Mouse (Mus musculus): ENCODE measurements at regions not wholly inside any gene's neighbourhood (a gene's known extent, or its start where the extent isn't known, plus 50 kb on each side); places are given as distances from the start of the nearest gene placed in this dataset.

DNA sequence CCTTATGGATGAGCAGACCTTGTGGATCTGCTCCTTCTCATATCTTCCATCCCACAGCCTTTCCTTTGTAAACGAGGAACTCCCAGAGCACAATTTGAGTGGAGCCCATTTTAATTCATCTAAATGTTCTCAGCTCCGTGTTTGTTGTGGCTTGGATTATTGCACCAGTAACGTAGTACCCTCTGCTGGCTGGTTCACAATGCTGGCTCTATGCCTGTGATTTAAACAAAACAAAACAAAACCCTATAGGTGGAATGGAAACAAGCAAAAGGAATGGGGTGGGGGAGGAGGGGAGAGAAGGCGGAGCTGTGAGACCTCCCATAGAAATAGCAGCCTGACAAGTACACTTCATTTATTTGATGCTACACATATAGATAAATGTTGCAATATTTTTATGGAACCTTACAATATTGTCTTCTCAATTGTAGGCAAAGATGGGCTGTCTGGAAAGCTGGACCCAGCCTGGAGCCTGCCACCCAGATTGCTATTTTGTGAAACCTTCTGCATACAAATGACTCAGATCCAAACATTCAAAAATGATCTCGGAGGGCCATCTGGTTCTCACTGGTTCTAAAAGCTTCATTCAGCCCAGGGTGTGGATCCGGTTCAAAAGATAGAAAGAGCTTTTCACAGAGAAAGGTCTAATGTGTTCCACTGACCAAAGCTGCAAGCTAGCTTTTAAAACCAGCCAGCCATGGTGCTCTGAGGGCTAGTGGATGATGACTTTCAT, 230.3 kb upstream of the Ubash3b start:
- no peak for DNase-seq (ENCODE audit: low read depth, low spot score)

DNA sequence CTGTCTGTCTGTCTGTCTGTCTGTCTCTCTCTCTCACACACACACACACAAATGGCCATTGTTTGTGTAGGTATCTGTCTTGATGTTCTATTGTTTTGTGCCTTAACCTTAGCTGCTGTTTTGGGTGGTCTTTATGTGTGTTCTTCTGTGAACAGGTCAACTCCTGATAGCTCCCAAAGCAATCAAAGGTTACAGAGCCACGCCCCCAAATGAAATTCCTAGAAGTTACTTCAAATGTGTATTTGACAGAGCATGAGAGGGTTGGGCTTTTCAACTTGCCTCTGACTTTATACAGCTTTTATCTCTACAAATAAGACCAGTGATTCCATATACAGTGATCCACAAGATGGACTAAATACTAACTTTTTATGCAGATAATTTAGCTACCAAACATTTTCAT, 217.8 kb upstream of the Ubash3b start:
- DNase-seq (ENCODE audit: low read depth, low spot score), result no peak

DNA sequence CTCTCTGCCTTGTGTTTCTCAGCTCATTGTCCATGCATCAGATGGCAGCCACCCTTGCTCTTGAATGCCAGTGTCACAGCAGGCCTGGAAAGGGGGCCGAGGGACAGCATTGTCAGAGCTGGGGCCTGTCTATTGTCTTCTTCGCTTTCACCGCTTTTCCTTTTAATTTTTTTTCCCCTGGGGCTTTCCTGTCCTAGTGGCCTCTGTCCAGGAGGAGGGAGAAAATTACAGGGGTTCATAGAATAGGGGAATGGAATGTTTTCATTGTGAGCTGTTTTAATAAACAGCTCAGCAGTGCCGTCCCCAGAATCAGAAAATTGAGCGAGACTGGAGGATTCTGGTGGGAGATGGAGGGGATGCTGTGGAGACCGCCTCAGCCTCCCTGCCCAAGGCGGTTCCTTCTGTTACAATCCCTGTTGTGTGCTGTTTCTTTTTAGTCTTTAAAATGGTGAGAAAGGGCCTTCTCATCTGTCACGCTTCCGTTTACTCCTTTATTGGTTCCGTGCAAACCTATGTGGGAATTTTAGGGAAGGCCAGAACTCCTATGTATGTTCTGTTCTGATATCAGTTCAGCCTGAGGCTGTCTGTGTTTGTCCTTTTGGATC, 217.2 kb upstream of the Ubash3b start:
- DNase-seq (ENCODE audit: low read depth, low spot score), result no peak

DNA sequence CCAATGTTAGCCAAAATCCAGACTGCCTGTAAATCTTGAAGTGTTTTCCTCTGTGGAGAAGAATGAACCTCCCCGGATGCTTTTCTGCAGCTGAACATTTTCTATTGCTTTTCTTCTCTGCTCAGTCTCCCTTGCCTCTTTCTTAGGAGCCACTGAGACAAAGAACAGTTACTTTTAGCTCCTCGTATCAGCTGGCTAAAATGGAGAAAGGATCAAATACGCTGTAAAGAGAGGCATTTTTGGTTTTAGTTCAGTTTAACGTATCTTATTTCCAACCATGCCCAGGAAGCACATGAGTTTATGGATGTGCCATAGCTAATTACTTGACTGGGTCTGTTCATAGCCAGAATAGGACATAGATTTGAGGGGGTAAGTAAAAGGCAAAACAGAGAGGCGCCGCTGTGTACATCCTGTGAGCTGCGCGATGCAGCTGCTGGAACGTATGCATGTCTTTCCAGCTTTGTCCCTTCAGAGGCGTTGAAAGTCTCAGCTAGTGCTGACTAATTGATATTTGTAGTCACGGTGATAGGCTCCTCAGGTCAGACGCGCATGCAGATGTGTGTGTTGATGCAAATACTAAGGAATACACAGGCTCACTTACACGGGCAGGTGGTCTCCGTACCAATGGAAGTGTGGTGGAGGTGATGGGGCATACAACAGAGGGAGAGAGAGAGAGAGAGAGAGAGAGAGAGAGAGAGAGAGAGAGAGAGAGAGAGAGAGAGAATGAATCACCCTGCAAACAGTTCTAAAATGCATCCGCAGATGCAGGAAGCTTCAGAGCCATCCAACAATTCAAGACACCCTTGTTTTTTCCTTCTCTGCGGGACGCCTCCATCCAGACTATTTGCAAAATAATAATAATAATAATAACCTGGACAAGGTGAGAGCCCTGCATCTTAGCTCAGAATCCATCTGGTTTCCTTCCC, 216.5 kb upstream of the Ubash3b start:
- no peak for DNase-seq (ENCODE audit: low read depth, low spot score)

DNA sequence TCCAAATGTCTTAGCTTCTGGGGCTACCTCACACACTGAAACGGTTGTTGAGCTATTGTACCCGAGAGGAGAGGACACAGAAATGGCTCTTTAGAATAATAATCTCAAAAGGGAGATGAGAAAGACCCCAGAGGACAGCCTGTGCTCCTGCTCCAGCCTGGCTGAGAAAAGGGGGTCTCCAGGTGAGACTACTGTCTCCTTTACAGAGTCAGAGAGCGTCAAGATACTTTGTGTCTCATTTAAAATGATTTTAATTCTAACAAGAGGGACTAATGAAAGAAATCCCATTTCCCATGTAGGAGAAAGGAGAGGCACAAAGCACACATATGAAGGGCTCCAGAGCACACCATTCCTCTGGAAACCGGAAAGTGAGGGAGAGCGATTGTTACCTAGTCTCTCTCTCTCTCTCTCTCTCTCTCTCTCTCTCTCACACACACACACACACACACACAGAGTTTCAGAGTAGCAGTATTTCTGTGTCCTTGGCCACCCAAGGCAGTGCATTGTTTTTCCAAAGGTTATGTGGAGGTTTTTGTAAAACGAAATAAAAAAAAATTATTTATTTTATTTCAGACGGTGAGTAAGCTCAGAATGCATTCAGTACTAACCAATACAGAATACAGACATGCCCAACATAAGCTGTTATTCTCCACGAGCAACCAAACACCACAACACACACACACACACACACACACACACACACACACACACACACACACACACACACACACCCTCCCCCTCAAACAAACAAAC, 215.6 kb upstream of the Ubash3b start:
- no peak for DNase-seq (ENCODE audit: low read depth, low spot score)

DNA sequence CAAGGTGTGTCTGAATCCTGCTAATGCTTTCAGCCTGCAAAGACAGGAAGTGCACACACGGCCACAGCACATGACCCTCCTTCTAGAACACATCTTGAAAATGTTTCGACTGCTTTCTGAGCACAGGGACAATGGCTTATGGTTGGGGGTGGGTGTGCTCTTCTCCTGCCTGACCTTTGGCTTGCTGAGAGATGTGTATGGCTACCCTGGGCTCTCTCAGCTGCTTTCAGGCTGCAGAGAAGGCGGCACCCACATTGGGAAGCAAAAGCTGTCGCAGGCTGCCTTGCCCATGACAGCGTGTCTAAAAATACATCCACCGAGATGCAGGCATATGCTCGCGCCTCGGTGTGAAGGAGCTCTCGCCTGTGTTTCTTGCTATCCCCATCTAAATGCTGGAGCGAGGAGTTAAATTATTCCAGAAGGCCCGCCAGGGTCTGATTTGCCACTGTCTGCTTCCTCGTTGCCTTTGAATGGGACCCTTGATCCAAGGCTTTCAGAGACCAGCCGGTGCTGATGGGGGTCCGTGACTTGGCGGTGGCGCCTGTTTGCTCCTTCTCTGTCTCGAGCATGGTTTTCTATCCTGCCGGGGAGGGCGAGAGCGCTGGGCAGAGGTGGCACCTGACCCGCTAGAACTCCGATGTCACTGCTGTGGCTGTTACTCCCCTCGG, 214.6 kb upstream of the Ubash3b start:
- peak; percentile 53 for DNase-seq (ENCODE audit: low read depth, low spot score)

DNA sequence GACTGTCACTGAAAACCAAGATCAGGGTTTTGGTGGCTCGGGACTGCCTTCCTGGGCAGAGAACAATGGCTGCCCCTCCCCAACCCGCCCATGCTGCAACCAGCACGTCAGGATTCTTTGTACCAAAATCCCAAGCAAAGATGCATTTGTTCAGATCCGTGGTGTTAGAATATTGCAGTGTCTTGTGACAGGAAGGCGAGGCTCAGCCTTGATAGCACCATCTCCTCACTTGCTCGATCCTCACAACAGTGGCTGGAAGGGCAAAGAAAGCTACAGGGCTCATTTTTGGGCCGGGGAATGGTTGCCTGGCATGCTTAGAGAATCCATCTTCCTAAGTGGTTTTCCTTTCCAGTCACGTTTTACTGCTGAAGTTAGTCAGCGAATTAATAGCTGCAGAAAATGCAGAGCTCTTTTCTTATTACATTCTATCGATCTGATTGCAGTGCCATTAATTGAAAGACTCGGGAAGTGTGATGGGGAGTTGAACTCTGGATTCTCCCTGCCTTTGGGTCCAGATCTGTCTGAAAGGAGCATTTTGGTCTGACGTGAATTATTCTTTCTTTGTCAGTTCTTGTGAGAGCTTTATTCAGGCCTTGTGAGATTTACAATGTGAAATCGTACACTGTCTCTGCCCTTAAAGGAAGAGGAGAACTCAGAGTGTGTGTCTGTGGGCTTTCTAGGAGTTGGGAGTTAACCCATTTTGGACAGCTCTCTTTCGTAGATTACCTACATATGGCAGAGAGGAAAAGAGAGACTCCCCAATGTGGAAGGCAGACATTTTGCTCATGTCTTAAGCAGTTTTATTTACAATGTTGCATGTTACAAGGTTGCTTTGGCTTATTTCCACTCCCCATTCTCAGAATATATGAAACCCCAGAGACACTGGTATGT, 213.3 kb upstream of the Ubash3b start:
- no peak for DNase-seq (ENCODE audit: low read depth, low spot score)

DNA sequence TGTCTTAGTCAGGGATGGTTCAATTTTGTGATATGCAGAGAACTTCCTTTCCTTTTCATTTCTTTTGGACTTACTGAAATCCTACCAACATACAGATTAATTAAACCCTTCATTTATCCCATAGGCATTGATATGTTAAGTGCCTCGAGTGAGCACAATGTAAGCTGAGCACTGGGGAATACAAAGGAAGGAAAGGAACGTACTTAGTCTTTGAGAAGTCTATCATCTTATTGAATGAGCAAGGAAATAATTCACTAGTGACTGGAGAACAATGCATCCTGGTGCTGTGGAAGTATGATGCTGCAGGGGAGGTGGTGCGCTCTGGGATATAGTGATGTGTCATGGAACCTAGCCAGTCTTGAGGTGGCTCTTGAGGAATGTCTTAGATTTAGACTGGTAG, 204.9 kb upstream of the Ubash3b start:
- DNase-seq (ENCODE audit: low read depth, low spot score), result no peak

DNA sequence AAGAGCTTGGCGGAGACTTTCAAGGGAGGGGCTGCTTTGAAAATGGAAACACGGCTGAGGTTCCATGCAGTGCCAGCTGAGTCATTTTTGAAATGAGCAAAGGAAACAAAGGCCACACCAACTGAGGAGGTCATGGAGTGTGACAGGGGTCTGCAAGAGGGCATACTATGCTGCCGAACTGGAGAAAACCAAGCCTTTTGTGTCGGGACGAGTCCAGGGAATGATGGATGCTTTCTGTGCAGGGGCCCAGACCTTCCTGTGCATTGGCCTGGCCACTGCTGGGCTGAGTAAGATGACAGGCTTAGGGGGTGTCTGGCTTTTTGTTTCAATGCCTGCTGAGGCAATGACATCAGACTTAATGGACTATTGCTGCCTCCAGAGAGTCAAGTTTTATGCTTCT, 203.8 kb upstream of the Ubash3b start:
- DNase-seq (ENCODE audit: low read depth, low spot score), result no peak

DNA sequence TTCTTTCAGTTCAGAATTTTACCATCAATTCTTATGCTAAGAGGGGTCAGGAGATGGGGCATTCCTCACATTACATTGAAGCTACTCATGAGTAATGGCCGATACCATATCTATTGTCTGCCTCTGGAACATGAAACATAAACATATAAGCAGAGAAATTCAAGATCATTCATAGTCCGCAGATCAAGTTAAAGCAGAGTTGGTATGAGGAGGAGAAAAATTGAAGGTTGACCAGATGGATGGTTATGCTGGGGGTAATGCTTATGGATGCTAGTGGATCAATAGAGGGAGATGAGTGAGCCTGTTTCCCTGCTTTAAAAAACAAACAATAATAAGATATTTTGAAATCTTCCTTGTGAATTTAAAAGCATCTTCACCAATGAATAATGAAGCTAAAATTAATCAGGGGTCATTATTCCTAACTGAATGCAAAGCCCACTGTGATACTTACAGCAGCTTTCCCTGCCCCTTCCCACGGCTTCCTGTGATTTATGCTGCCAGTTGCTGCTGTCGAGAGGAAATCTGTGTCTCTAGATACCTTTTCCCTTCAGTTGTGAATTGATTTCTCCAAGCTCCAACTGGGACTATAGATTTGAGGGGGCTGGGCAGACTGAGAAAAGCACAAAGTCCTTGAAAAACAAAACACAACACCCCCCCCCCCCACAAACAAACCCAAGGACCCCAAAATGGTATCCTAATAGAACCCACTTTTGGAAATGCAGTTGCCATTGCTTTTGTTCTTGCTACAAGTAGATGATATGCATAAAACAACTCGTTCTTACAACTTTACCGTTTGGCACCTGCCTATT, 203.1 kb upstream of the Ubash3b start:
- no peak for DNase-seq (ENCODE audit: low read depth, low spot score)

DNA sequence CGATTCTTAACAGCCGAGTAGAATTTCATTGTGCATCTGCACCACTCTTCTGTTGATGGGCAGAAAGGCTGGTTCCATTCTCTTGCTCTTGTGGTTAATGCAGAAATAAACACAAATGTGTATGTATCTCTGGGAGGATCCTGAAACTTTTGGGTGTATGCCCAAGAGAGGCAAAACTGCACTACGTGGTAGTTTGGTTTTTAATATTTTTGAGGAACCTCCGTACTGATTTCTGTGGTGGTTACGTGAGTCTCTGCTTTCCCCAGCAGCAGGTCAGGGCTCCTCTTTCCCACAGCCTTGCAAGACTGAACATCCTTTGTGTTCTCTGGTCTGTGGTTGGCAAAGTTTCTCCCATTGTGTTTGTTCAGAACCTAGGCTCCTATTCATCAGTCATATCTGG, 198.9 kb upstream of the Ubash3b start:
- DNase-seq (ENCODE audit: low read depth, low spot score), result no peak

DNA sequence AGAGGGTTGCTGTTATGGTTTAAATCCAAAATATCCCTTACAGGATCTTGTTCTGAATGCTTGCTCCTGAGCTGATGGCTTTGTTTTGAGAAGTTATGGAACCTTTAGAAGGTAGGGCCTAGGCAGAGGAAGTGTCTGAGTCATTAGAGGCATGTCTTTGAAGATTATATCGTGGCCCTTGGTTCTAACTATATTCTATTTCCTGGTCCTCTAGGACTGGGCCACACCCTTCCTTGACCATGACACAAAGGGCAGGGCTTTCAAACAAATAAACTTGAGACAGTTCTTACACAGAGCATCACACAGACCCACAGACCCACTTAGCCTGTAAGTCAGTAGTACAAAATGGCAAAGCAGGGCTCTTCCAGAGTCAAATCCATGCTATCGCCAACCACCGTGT, 197.8 kb upstream of the Ubash3b start:
- no peak for DNase-seq (ENCODE audit: low read depth, low spot score)

DNA sequence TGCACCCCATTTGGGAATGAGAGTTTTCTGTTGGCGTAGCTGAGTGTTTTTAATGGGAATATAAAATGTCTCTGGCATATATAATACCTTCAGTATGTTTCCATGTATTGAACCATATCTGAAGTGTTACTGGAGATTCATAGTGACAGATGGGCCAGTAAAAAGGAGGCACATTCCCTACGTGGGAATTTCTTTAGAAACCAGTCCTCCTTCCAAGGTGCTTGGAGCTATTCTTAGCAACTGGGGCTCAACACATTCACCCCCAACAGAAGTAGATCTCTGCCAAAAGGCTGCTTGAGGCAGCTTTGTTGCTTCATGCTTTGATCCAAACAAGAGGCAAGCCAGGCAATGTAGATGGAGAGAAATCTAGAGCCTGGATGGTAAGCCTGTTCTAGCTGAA, 183.8 kb upstream of the Ubash3b start:
- DNase-seq (ENCODE audit: low read depth, low spot score), result no peak

DNA sequence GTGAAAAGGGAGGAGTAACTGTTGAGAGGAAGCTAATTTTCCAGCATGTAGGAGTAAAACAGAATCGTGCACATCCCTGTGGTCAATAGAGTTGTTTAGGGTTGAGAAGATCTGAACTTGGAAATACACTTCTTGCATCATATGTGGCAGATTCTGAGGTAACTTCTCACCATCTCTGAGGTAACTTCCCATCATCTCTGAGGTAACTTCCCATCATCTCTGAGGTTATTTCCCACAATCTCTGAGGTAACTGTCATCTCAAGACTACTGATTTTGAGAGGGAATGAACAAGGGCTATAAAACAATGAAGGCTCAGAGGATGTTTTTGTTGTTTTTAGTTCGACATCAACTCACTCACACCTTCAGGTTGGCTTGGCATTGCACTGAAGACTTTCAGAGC, 175.9 kb upstream of the Ubash3b start:
- DNase-seq (ENCODE audit: low read depth, low spot score), result no peak

DNA sequence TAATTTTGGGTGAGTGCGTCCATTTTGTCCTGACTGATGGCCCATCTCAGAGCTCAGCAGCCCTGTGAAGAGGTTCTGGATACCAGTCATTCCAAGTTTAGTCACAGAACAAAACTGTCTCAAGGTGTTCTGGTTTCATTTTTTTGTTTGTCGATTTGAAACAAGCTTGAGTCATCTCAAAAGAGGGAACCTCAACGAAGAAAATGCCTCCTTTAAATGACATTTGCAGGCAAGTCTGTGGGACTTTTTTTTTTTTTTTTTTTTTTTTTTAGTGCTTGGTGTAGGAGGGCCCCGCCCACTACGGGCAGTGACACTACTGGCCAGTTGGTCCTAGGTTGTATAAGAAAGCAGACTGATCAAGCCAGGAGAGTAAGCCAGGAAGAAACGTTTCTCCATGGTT, 175.3 kb upstream of the Ubash3b start:
- DNase-seq (ENCODE audit: low read depth, low spot score), result no peak

DNA sequence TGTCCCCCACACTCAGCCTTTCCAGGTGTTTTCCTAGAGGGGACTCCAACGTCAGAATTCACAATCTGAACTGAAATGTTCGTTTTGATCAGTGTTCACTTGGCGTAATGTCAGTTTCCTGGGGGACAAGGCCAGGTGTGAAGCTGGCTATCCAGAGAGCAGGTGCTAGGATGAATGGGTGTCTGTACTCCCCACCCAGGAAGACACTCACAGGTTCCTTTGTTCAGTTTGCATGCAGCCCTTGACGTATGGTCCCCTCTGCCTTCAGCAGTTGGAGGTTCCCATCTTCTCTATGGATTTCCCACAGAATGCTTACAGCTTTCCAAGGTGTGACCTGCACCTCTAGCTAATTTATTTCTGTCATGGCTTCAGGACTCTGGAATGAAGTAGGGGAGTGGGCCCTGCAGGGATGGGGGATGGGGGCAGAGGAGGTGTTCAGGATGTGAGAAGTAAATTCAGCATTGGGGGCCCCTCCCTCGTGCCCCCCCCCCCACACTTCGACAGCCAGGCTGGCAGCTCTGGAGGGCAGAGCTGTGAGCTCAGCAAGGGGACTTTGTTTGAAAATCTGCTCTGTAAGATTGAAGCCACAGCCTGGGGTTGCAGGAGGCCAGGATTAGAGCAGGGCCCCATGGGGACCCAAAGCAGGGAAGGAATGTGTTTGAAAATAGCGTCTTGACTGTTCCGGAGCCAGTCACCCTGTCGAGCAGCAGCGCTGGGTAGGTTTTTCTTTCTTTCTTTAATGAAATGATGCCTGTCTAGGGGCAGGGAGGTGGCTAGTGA, 173.2 kb upstream of the Ubash3b start:
- no peak for DNase-seq (ENCODE audit: low read depth, low spot score)

DNA sequence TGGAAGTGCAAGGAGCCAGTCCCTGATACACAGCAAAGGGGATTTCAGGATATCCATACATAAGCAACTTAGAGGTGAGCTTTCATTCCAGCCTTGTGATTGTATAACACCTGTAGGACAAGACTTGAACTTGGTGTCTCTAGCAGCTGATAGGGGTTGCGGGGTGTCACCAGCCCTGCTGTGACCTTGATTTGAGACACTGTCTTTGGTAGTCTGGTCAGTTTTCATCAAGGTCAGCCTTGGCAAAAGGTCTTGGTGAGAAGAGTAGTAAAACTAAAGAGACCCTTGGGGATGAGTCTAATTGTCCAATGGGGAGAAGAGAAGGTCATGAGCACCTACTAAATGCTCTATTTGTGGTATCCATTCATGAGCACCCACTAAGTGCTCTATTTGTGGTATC, 172.0 kb upstream of the Ubash3b start:
- DNase-seq (ENCODE audit: low read depth, low spot score), result no peak

DNA sequence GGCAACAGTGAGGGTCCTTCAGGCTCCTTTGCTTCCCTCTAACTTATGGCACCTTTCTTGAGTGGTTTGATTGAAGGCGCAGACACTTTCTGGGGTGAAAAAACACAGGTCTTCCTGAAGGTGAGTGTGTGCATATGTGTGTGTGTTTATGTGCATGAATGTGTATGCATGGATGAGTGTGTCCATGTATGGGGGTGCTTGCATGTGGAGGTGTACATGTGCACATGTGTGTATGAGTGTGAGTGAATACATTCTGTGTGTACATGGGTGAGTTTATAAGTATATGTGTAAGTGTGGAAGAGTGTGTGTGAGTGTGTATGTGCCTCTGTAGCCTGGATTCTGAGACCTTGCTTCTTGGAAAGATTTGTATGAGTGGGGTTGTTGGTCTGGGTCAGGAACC, 167.5 kb upstream of the Ubash3b start:
- DNase-seq (ENCODE audit: low read depth, low spot score), result no peak

DNA sequence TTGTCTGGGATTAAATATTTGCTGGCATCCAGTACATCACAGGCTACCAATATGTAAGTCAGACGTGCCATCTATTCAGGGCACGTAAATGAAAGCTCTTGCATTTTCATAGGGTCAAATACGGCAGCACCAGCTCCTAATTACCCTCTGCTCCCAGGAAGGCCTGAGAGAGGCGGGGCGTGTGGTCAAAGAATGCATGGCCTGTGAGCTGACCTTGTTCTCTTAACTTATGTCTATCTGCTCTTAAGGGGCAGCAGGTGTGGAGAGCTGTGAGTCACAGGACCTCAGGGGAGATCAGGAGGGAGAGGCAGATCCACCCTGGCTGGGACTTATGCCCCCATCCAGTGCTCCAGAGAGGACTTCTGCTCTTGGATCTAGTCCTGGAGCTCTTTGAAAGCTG, 167.0 kb upstream of the Ubash3b start:
- peak; percentile 2 for DNase-seq (ENCODE audit: low read depth, low spot score)
